Mouse (Mus musculus) lung, postnatal 14 days (tissue): ENCODE measurements at regions not wholly inside any gene's neighbourhood (a gene's known extent, or its start where the extent isn't known, plus 50 kb on each side); places are given as distances from the start of the nearest gene placed in this dataset.
"Not testable (repeated sequence)": the region's sequence is repeated elsewhere in the genome, so short reads cannot be mapped to it uniquely, and the experiment has no call there.

ENCODE experiments used
- DNase-seq: peaks from one replicate; pipeline ENCODE4 v3.0.0; 2021

DNA sequence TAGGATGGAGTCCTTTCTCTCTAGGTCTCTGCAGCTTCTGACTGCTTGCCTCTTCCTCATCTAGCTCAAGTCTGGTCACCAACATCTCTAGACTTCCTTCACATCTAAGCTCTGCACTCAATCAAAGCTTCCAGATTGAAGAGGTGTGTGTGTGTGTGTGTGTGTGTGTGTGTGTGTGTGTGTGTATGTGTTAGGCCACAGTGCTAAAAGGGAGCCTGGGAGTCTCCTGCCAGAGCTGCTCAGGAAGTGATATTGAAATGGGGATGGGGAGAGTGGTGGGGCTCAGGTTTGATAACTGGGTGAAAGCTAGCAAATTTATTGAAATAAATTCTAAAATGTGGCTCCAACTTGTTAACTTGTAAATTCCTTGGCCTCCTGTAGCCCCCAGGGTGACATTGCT lies 73.3 kb downstream of the Gm31371 start:
- DNase-seq: not testable (repeated sequence)

DNA sequence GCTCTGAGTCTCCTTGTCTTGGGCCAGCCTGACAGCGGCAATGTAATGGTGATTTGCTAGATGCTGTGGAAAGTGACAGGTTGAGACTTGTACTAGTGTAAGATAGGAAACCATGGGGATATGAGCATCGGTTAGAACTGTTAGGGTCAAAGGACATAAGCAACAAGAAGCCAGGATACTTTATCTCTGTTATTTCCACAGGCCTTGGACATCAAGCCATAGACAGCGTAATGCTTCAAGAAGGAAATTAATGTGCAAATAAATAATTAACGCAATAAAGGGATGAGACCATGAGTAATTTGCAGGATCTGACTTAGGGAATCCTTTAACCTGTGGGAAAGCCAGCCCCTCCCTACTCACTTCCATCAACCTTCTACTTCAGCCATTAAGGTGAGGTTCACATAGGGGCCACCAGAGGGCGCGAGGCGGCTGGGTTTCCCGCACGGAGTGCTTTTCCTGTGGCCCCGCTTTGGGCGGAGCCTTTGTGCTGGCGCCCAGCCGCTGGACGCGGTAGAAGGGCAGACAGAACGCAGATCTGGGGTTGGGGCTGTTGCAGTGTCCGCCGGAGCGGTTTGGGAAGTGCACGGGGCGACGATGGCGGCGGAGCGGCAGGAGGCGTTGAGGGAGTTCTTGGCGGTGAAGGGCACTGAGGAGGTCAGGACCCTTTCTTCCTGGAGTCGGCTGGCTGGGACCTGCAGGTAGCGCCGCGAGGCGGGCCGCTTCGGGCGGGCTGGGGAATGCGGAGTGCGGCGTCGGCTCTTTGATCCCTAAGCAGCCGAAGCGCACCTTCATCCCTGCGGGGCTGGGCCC lies 76.5 kb downstream of the Gm31371 start:
- DNase-seq: peak; percentile 67

DNA sequence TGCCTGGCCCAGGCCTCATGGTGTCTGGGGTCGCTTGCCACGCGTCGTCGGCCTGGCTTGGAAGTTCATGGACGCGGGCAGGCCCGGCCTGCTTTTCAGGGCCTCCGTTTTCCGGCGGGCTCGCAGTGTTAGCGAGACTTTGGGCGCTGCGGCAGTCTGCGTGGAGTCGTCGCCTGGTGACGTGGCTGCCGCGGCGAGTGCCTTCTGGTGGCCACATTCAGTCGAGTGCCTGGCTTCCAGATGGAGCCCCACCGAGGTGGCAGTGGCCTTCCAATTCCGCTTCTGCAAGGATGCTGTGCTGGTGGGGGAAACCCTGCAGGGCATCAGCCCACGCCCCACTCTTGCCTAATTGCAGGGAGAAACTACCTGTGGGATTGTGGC lies 77.1 kb downstream of the Gm31371 start:
- DNase-seq: not testable (repeated sequence)

DNA sequence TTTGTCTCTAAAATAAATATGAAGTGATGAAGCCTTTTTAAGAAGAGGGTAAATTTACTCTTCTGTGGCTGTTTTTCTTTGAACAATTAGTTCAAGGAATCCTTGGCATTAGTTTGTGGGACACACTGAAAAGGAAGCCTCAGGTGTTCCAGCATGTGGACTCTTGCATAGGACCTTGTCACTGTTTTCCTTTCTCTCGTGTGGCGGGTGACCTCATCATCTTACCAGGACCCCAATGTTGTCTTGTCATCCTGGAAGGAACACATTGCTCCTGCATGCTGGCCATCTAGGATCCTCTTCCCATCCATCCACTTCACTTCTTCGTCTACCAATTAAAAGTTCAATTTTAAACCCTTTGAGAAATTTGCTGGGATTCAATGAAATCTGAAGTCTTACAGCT lies 104.9 kb downstream of the Gm31371 start:
- DNase-seq: not testable (repeated sequence)

DNA sequence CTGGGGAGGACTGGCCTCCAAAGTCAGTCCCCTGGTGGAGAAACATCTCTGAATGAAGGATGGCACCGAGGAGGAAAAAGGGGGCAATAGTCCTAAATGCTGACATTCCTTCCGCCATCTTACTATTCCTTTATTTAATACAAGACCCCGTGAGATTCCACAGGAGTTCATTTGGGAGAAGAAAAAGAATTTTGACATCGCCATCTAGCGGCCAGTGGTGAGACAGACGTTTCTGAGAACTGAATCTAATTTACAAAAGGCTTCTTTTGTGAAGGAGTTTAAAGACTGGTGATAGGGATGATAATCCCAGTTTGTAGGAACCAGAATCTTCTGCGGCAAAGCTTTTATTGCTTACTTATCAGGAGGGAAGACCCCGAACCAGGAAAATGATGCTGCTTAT lies 107.8 kb downstream of the Gm31371 start:
- peak; percentile 20 for DNase-seq

DNA sequence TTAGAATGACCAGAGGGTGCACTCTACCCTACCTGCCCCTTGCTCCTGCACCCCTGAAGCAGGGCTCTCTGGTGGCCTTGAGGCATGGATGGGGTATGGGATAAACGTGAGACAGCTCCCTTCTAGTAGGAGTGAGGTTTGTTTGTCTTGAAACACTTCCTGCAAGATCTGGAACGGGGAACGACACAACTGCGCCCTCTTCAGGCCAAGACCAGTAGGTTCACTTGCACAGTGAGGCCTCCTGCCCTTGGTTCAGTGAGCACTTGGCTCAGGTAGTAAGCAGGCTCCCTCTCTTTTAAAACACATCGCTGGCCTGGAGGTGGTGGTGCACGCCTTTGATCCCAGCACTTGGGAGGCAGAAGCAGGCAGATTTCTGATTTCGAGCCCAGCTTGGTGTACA lies 110.1 kb downstream of the Gm31371 start:
- DNase-seq: peak; percentile 34

DNA sequence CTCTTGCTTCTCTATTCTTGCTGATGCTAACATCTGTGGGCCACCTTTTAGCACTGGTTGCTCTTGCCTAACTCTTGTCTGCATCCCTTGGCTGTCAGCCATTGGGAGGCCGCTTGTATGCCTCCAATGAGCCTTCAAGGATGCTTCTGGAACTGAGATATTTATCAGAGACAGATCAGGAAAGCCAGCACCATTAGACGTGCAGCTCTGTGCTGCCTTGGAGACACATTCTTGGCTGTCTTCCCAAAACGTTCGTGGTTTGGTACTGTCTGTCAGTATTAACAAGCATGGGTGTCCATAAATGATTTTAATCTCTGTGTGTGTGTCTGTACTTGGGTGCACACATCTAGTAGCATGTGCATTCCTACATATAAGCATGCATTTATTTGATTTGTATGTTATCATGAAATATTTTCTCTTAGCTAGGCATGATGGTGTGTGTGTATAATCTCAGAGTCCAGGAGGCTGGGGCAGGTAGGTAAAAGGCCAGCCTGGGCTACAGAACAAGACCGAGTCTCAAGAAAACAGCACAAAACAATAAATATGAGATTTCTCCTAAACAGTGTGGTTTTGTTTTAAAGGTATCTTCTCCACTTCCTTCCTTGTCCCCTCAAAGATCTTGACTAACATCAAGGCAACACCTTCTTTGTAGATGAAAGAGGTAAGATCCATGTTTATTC lies 111.4 kb downstream of the Gm31371 start:
- not testable (repeated sequence) for DNase-seq

DNA sequence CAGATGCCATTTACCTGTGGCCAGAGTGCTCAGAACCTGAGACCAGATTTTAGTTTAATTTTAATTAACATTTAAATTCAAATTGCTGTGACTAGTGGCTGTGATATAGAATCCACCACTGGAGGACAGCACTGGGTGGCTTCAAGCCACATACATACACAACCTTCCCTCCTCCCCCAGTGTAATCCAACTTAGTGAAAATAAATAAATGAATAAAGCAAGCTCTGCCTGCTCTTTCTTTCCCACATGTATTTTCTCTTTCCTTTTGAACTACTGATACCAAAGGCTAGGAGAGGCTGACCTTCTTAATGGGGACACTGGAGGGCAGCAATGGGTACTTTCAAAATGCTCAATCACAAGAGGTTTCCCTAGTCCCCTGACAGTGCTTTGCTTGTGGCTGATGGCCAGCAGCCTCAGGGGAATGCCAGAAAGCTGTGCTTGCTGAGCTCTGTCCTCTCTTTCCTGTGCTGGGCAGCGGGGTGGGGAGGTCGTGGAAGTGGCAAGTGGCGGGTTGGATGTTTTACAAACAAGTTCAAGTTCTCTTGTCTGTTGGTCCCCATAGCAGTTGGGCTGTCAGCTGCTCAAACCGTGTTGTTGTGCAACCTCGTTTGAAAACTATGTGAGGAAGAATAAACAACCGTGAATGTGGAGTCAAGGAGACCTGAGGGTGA lies 112.4 kb downstream of the Gm31371 start:
- DNase-seq: peak; percentile 18

DNA sequence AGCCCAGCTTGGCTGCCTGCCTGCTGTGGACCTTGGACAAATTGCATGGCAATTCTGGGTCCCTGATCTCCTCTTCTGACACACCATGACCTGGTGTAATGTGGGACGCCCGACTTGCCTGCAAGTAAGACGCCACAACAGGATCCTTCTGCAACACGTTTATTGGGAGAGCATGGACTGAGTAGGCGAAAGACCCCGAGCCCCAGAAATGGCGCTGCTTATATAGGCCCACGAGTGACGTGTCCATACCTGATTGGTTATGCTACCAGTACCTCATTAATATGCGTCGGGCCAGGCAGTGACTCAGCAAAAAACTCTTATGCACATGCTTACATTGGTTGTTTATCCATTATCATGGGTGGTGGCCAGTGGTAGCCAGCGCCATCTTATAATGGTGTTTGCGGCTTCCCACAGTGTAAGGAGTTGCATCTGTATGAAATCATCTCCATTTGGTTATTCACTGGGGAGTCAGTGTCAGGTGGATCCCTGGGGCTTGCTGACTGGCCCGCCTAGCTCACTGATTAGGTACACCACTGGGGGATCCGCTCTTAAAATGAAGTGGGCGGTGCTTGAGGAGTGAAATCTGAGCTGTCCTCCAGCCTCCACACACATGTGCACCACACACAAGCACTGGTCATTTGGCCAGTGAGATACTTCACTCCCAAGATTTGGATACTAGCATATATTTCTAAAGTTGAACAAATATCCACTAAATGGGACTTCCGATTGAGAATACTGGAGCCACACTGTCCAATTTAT lies 113.1 kb downstream of the Gm31371 start:
- peak; percentile 47 for DNase-seq

DNA sequence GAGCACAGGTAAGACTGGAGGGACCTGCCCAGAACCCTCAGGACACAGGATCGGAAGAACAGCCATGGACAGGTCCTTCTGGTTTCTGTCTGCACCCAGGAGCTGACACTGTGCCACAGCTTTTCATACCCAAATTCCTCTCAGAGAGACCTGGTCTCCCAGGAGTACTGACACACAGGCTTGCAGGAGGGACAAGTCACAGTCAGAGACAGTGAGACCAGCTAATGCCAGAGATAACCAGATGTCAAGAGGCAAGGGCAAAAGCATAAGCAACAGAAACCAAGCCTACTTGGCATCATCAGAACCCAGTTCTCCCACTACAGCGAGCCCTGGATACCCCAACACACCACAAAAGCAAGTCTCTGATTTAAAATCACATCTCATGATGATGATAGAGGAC lies 122.3 kb downstream of the Gm31371 start:
- not testable (repeated sequence) for DNase-seq

DNA sequence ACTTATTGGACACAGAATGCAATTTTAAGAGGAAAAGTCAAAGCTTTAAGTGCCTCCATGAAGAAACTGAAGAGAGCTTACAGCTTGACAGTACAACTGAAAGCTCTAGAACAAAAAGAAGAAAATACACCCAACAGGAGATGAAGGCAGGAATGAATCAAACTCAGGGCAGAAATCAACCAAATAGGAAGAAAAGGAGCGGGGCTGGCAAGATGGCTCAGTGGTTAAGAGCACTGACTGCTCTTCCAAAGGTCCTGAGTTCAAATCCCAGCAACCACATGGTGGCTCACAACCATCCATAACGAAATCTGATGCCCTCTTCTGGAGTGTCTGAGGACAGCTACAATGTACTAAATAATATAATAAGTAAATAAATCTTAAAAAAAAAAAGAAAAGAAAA lies 124.8 kb downstream of the Gm31371 start:
- not testable (repeated sequence) for DNase-seq

DNA sequence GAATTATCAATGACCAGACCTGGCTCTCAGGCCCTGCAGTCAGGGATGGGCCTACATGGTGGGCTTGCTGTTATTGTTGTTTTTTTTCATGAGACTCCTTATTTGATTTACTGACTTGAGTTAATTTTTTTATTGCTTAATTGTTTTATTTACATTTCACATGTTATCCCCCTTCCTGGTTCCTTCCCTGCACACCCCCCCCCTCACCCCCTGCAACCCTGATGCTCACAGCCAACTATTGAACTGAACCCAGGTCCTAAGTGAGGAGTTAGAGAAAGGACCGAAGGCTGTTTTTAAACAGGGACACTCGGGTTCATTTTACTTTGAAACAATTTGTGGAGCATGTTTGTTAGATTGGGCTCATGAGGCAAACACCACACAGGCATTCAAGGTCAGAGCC lies 126.9 kb downstream of the Gm31371 start:
- not testable (repeated sequence) for DNase-seq

DNA sequence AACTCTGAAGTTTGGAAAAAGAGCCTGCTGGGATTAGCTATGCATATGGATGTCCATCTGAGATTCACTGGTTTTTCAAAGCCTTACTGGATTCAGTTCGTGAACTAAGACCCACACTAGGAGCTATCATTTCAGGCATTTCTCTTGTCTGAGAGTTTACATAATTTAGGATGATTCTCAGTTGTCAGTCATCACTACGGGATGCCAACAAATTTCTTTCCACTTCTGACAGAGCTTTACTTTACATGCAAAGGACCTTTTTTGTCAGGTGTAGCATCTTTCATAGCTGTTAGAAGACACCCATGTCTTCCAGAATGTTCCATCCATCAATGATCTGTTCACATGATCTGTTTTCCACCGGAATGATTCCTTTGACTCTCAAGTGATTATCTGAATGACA lies 154.4 kb downstream of the Gm31371 start:
- DNase-seq: peak; percentile 4

DNA sequence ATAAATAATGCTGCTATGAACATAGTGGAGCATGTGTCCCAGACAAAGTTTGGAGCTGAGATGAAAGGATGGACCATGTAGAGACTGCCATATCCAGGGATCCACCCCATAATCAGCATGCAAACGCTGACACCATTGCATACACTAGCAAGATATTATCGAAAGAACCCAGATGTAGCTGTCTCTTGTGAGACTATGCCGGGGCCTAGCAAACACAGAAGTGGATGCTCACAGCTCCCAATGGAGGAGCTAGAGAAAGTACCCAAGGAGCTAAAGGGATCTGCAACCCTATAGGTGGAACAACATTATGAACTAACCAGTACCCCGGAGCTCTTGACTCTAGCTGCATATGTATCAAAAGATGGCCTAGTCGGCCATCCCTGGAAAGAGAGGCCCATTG lies 194.9 kb downstream of the Gm31371 start:
- DNase-seq: not testable (repeated sequence)

DNA sequence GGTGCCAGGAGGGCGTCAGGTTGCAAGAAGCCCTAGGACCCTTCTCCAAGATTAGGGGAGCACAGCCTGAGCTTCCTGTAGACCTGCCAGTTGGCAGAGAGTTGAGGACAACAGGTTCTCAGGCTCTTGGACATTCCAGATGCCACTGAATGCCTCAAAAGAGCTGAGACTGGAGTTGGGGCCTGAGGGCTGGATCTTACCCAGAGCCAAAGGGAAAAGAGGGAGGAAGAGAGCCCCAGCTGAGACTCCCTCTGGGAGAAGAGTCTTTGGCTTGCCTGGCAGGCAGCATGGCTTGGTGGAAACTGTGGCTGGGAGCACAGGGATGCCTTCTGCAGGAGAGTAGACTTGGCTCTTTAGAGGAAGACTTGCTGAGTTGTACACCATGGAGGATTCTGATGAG lies 197.0 kb downstream of the Gm31371 start:
- DNase-seq: not testable (repeated sequence)

DNA sequence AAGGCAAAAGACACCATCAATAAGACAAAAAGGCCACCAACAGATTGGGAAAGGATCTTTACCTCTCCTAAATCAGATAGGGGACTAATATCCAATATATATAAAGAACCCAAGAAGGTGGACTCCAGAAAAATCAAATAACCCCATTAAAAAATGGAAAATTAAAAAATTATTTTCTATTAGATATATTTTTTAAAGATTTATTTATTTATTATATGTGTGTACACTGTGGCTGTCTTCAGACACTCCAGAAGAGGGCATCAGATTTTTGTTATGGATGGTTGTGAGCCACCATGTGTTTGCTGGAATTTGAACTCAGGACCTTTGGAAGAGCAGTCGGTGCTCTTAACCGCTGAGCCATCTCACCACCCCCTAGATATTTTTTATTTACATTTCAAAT lies 199.2 kb downstream of the Gm31371 start:
- DNase-seq: not testable (repeated sequence)

DNA sequence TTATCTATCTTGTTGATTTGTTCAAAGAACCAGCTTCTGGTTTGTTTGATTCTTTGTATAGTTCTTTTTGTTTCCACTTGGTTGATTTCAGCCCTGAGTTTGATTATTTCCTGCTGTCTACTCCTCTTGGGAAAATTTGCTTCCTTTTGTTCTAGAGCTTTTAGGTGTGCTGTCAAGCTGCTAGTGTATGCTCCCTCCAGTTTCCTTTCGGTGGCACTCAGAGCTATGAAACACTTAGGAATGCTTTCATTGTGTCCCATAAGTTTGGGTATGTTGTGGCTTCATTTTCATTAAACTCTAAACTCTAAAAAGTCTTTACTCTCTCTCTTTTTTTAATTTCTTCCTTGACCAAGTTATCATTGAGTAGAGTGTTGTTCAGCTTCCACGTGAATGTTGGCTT lies 204.0 kb downstream of the Gm31371 start:
- not testable (repeated sequence) for DNase-seq

DNA sequence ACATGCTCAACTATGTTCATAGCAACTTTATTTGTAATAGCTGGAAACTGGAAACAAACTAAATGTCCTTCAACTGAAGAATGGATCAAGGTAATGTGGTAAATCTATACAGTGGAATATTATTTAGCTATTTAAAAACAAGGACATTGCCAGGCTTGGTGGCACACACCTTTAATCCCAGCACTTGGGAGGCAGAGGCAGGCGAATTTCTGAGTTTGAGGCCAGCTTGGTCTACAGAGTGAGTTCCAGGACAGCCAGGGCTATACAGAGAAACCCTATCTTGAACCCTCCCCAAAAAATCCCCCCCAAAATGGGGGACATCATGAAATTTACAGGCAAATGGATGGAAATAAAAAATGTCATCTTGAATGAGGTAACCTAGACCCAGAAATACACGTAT lies 213.6 kb downstream of the Gm31371 start:
- DNase-seq: not testable (repeated sequence)

DNA sequence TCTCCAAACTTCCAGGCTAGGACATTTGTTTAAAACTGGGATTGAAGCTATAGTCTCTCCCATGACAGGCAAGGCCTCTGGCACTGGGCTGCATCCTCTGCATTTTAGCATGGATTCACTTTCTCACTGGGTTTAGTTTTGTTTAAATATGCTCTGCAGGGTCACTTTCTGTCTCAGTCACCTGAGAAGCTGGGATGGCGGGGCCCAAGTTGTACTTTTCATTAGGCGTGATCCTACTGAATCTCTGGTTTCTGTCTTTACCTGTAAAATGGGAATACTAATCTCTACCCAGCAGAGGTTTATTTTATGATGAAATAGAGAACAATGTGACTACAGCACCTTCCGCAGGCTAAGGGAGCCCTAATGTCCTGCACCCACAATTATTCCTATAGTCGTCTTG lies 216.4 kb downstream of the Gm31371 start:
- DNase-seq: not testable (repeated sequence)

DNA sequence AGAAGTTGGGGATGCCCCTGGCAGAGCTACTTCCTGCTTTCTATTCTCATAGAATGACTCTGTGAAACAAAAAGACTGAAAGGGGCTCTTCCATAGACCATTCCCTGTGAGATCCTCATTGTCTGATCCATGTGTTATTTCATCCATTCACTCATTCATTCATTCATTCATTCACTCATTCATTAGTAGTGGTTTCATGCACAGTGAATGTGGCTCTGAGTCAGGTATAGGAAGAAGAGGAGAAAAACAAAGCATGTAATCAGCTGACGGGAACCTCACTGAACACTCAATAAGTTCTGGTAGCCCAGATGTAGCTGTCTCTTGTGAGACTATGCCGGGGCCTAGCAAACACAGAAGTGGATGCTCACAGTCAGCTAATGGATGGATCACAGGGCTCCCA lies 217.0 kb downstream of the Gm31371 start:
- not testable (repeated sequence) for DNase-seq

DNA sequence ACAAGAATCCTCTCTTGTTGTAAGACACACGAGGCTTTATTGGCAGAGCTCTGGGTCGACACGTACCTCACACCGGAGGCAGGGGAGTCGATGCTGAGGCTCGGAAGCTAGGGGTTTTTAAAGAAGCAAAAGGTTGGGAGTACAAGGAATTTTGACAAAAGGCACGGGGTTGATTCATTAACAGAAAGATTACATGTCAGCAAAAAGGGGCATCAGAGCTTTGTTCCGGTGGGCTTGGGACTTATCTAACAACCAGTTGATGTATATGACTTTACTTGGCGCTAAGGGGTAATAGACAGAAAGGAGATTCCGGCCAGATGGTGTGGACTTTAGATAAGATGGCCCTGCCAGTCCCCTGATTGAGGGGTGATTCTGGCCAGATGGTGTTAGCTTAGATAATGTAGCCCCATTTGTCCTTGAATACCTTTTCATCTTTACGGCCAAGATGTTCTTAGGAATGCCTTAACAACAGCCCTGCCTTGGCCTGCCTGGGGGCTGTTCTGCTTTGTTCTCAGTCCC lies 218.3 kb downstream of the Gm31371 start:
- DNase-seq: not testable (repeated sequence)

DNA sequence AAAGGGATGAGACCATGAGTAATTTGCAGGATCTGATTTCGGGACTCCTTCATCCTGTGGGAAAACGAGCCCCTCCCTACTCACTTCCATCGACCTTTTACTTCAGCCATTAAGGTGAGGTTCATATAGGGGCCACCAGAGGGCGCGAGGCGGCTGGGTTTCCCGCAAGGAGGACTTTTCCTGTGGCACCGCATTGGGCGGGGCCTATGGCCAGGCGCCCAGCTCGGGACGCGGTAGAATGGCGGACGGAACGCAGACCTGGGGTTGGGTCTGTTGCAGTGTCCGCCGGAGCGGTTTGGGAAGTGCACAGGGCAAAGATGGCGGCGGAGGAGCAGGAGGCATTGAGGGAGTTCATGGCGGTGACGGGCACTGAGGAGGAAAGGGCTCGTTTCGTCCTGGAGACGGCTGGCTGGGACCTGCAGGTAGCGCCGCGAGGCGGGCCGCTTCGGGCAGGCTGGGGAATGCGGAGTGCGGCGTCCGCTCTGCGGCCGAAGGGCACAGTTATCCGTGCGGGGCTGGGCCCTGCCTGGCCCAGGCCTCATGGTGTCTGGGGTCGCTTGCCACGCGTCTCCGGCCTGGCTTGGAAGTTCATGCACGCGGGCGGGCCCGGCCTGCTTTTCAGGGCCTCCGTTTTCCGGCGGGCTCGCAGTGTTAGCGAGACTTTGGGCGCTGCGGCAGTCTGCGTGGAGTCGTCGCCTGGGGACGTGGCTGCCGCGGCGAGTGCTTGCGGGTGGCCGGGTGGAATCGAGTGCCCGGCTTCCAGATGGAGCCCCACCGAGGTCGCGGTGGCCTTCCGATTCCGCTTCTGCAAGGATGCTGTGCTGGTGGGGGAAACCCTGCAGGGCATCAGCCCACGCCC lies 219.1 kb downstream of the Gm31371 start:
- DNase-seq: peak; percentile 100
